ENCODE assay signal across 14 mouse cellular contexts in the genomic region with DNA sequence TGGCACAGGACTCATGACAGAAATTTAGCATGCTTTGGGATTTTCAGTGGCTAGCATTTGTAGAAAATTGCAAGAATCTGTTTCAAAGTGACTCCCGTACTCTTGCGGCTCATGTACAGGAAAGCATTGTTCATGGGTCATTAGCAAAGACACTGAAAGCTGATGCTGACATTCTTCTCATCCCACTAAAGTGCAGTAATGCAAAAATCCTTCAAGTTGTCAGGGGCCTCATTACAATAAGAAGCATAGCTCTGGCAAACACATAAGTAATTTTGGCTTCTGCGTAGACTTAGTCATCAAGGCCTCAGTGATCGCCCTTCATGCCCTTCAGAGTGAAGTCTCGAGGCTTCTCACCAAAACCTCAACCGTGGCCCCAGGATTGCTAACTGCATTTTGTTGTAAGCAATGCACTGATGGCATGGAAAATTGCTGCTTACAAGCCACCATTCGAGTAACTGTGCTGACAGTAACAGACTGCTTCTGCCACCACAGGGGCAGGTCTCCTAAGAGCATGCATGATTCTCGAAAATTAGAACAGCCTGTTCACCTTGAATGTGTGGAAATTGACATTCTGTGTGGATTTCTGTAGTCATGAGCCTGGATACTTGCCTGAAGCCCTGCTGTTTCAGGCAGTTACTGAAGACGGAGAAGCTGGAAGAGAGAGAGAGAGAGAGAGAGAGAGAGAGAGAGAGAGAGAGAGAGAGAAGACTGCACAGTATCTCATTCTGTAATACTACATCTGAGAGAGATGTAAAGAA.
DNase-seq lines count a peak whose midpoint lies in the region; ATAC-seq and TF ChIP-seq lines count a peak whose summit lies in the region.
"Had no signal": no experiment of that assay in that cellular context is flagged by ENCODE, and none has a peak within 500 bp of the region (broad histone marks: within the 10 kb centered on the region; RNA-seq: fewer than 3 reads in every experiment).

No protein-coding gene starts in this region.

- no peak overlapping the region for H3K27ac ChIP-seq in cerebellum, adult 2 months (ENCODE audit: insufficient read depth, low read length)
- peak overlapping the region; percentile 51; the same call in 1 of the 2 replicates for H3K27ac ChIP-seq in kidney, embryonic 15.5 days
- no peak overlapping the region for H3K27ac ChIP-seq in hindbrain, embryonic 15.5 days (replicated peaks)
- H3K27ac ChIP-seq: liver, embryonic 13.5 days; neural tube, embryonic 13.5 days had no signal

- WGBS in cerebellum, adult 2 months, result 54% methylated on average over 9 of the region's 9 CpGs
- WGBS in kidney, embryonic 15.5 days, result 43% methylated on average over 9 of the region's 9 CpGs
- 48% methylated on average over 9 of the region's 9 CpGs for WGBS in hindbrain, embryonic 15.5 days

- H3K9ac ChIP-seq in kidney, embryonic 15.5 days, result no peak overlapping the region
- H3K9ac ChIP-seq in hindbrain, embryonic 15.5 days, result no peak overlapping the region
- H3K9ac ChIP-seq: liver, embryonic 13.5 days; neural tube, embryonic 13.5 days had no signal

- DNase-seq in cerebellum, postnatal 10 days, result peak; percentile 56 to 58
- no peak for DNase-seq in cerebellum, adult 2 months
- no peak for DNase-seq in kidney, postnatal 14 days
- no peak for DNase-seq in Patski (ENCODE audit: low read depth, low spot score)
- no peak for DNase-seq in urinary bladder, postnatal 10 days (ENCODE audit: low spot score)
- DNase-seq in spleen, postnatal 10 days (ENCODE audit: low spot score in 2 of 2), result no peak
- DNase-seq: liver, embryonic 13.5 days; lung, postnatal 10 days; retina, postnatal 1 day had no signal

- peak; percentile 59; the same call in 1 of the 2 replicates for ATAC-seq in kidney, embryonic 15.5 days (replicated peaks; ENCODE audit: low FRiP score)
- ATAC-seq in Patski, result peak; percentile 21
- ATAC-seq in hindbrain, embryonic 15.5 days (ENCODE audit: low FRiP score, low read depth), result peak; percentile 51; the same call in 1 of the 2 replicates
- ATAC-seq: inflammation-experienced regulatory T-cells, adult 6 months had no signal

- H3K4me1 ChIP-seq in cerebellum, adult 2 months (ENCODE audit: control insufficient read depth, insufficient read depth, low read length), result peaks cover 3% of the 10 kb centered on the region; the same call in 1 of the 2 replicates
- 0 out of 2 replicates have a peak, but pooled peaks cover 7% of the 10 kb centered on the region for H3K4me1 ChIP-seq in kidney, embryonic 15.5 days
- peaks cover 13% of the 10 kb centered on the region for H3K4me1 ChIP-seq in hindbrain, embryonic 15.5 days (replicated peaks)
- H3K4me1 ChIP-seq: liver, embryonic 13.5 days had no signal

- in situ Hi-C loops in Patski (cut with MboI; ENCODE audit: low pct_unique_long_range_greater_than_20kb), result no loop called here

- no peaks in the 10 kb centered on the region for H3K27me3 ChIP-seq in cerebellum, adult 2 months (ENCODE audit: control insufficient read depth, insufficient read depth, low read length)
- H3K27me3 ChIP-seq in kidney, embryonic 15.5 days, result no peaks in the 10 kb centered on the region
- peaks cover 8% of the 10 kb centered on the region for H3K27me3 ChIP-seq in Patski
- no peaks in the 10 kb centered on the region for H3K27me3 ChIP-seq in hindbrain, embryonic 15.5 days
- H3K27me3 ChIP-seq: liver, embryonic 13.5 days; neural tube, embryonic 13.5 days had no signal

- no peaks in the 10 kb centered on the region for H3K36me3 ChIP-seq in kidney, embryonic 15.5 days
- H3K36me3 ChIP-seq in hindbrain, embryonic 15.5 days, result no peaks in the 10 kb centered on the region
- H3K36me3 ChIP-seq: G1E; liver, embryonic 13.5 days; neural tube, embryonic 13.5 days had no signal

- CTCF ChIA-PET in Patski (lab: Charles Lee), result no interaction called here

- no peak overlapping the region for H3K4me3 ChIP-seq in cerebellum, adult 2 months (replicated peaks; ENCODE audit: insufficient read depth, low read depth, low read length)
- H3K4me3 ChIP-seq in kidney, embryonic 15.5 days (replicated peaks), result no peak overlapping the region
- no peak overlapping the region for H3K4me3 ChIP-seq in hindbrain, embryonic 15.5 days
- H3K4me3 ChIP-seq: liver, embryonic 13.5 days; neural tube, embryonic 13.5 days had no signal

- no peak for TF ChIP-seq CTCF in cerebellum, adult 2 months (IDR thresholded peaks at IDR 0.05; ENCODE audit: borderline replicate concordance, insufficient read depth, low read depth, low read length)
- TF ChIP-seq CTCF in Patski (IDR thresholded peaks at IDR 0.05), result no peak

- no peak for TF ChIP-seq POLR2A in cerebellum, adult 2 months (IDR thresholded peaks at IDR 0.05; ENCODE audit: borderline replicate concordance, insufficient read depth, low read length)

- H3K9me3 ChIP-seq in kidney, embryonic 15.5 days (replicated peaks), result no peaks in the 10 kb centered on the region
- H3K9me3 ChIP-seq in hindbrain, embryonic 15.5 days, result no peaks in the 10 kb centered on the region
- H3K9me3 ChIP-seq: G1E; liver, embryonic 13.5 days; neural tube, embryonic 13.5 days had no signal

- H3K4me2 ChIP-seq in kidney, embryonic 15.5 days, result no peak overlapping the region
- no peak overlapping the region for H3K4me2 ChIP-seq in hindbrain, embryonic 15.5 days
- H3K4me2 ChIP-seq: liver, embryonic 13.5 days; neural tube, embryonic 13.5 days had no signal

- POLR2A ChIA-PET in Patski (lab: Charles Lee), result interaction anchor here (0.6 kb wide), 1 partner anchor 9 kb away, joined by 4 read pairs; no protein-coding TSS in a partner anchor

Comparison
In these comparisons a context has a peak if more than half of its experiments do, and no peak if none do; other contexts are left out.
1. DNase-seq: peak in cerebellum, postnatal 10 days (2 of 2); none in cerebellum, adult 2 months (0 of 2), kidney, postnatal 14 days (single experiment), Patski (single experiment), urinary bladder, postnatal 10 days (single experiment) and spleen, postnatal 10 days (0 of 2).
2. Peak in every context shown above with its lines, with median percentiles within 50 percentile points of each other: ATAC-seq.